In genomic region chr7:126625369-126625768, GRCm38 (mm10) we compare ENCODE assay signal across 9 mouse cellular contexts. TPM values are rescaled to one million over a fixed set of nuclear protein-coding genes. Genes with fewer than 3 reads are reported as not detected.
DNase-seq lines count a peak whose midpoint lies in the region; ATAC-seq and TF ChIP-seq lines count a peak whose summit lies in the region.
"Had no signal": no experiment of that assay in that cellular context is flagged by ENCODE, and none has a peak within 500 bp of the region (broad histone marks: within the 10 kb centered on the region; RNA-seq: fewer than 3 reads in every experiment).

No protein-coding gene starts in this region.

- H3K9me3 ChIP-seq in heart, embryonic 10.5 days: no peaks in the 10 kb centered on the region
- no peaks in the 10 kb centered on the region for H3K9me3 ChIP-seq in liver, embryonic 15.5 days (replicated peaks)

- no peak for TF ChIP-seq POLR2A in brain, embryonic 14.5 days (IDR thresholded peaks at IDR 0.05; ENCODE audit: borderline replicate concordance, extremely low read depth, insufficient read depth, insufficient read length, poor library complexity, severe bottlenecking)

- peak overlapping the region; percentile 28; the same call in 1 of the 2 replicates for H3K4me2 ChIP-seq in liver, embryonic 15.5 days

- no peak overlapping the region; the same call in 1 of the 2 replicates for H3K27ac ChIP-seq in heart, embryonic 10.5 days
- H3K27ac ChIP-seq in liver, embryonic 15.5 days (replicated peaks): no peak overlapping the region

- H3K36me3 ChIP-seq in heart, embryonic 10.5 days: no peaks in the 10 kb centered on the region
- H3K36me3 ChIP-seq in liver, embryonic 15.5 days (replicated peaks): no peaks in the 10 kb centered on the region

- no peak for TF ChIP-seq CTCF in brain, embryonic 14.5 days (IDR thresholded peaks at IDR 0.05; ENCODE audit: borderline replicate concordance, extremely low read depth, insufficient read depth, insufficient read length)

- peak; percentile 75 for ATAC-seq in liver, embryonic 15.5 days (ENCODE audit: insufficient read depth)
- no peak for ATAC-seq in cerebellum, adult (ENCODE audit: insufficient number of reproducible peaks, low FRiP score, low TSS enrichment)

- H3K9ac ChIP-seq in liver, embryonic 15.5 days: no peak overlapping the region

- DNase-seq in heart, adult 11 months: peak; percentile 99
- DNase-seq in heart, embryonic 10.5 days (ENCODE audit: low spot score): no peak
- DNase-seq in brain, embryonic 14.5 days (ENCODE audit: low read depth): peak; percentile 52
- DNase-seq in heart, adult 8-10 months (ENCODE audit: low spot score): peak; percentile 87
- peak; percentile 73 for DNase-seq in kidney, postnatal 10 days
- DNase-seq in right cerebral cortex, adult 2 months (ENCODE audit: low spot score in 2 of 2): peak; percentile 21 to 25

- 0 out of 2 replicates have a peak, but pooled peaks cover 7% of the 10 kb centered on the region for H3K27me3 ChIP-seq in heart, embryonic 10.5 days (ENCODE audit: insufficient read depth, poor library complexity, severe bottlenecking)
- no peaks in the 10 kb centered on the region for H3K27me3 ChIP-seq in liver, embryonic 15.5 days

- WGBS in heart, embryonic 10.5 days: 50% methylated on average over 6 of the region's 6 CpGs
- WGBS in liver, embryonic 15.5 days (ENCODE audit: insufficient replicate concordance): 7% methylated on average over 6 of the region's 6 CpGs

- H3K4me3 ChIP-seq in heart, embryonic 10.5 days: no peak overlapping the region
- H3K4me3 ChIP-seq in liver, embryonic 15.5 days (replicated peaks): no peak overlapping the region; the same call in 1 of the 2 replicates

- H3K4me1 ChIP-seq in heart, embryonic 10.5 days: peaks cover 8% of the 10 kb centered on the region; the same call in 1 of the 2 replicates
- H3K4me1 ChIP-seq in liver, embryonic 15.5 days (replicated peaks): peaks cover 50% of the 10 kb centered on the region

RNA-seq across cellular contexts. Expression of gene Nupr1, which starts 5.3 kb away (rescaled TPM):
- polyA plus RNA-seq in heart, embryonic 10.5 days (2016; fragmentation: Nextera tagmentation; extraction: Ambion mirVana): 0.75 and 1.2 TPM in 2 replicates
- polyA plus RNA-seq in brain, embryonic 14.5 days (2012; rRNA removed): 2.7 and 3.9 TPM in 2 replicates
- 1 to 10 TPM; 3.5 to 5.3 (median 4.7) TPM for total RNA-seq in heart, adult 8-10 months (2022)
- 3.7 and 4.6 TPM in 2 replicates for polyA plus RNA-seq in liver, embryonic 15.5 days (2015; fragmentation: Nextera tagmentation; extraction: Ambion mirVana)

RNA-seq across cellular contexts. Expression of gene Sgf29, which starts 23.7 kb away (rescaled TPM):
- 36.6 and 44.3 TPM in 2 replicates for polyA plus RNA-seq in heart, embryonic 10.5 days (2016; fragmentation: Nextera tagmentation; extraction: Ambion mirVana)
- 61.5 and 70.4 TPM in 2 replicates for polyA plus RNA-seq in brain, embryonic 14.5 days (2012; rRNA removed)
- total RNA-seq in heart, adult 8-10 months (2022): 10 to 100 TPM; 21.6 to 26.2 (median 24.9) TPM
- 29.1 and 31.0 TPM in 2 replicates for polyA plus RNA-seq in liver, embryonic 15.5 days (2015; fragmentation: Nextera tagmentation; extraction: Ambion mirVana)

RNA-seq across cellular contexts. Expression of gene Il27, which starts 30.6 kb away (rescaled TPM):
- polyA plus RNA-seq in heart, embryonic 10.5 days (2016; fragmentation: Nextera tagmentation; extraction: Ambion mirVana): not detected in 2 replicates
- polyA plus RNA-seq in brain, embryonic 14.5 days (2012; rRNA removed): not detected in 2 replicates
- not detected for total RNA-seq in heart, adult 8-10 months (2022)
- polyA plus RNA-seq in liver, embryonic 15.5 days (2015; fragmentation: Nextera tagmentation; extraction: Ambion mirVana): 0.12 and 0.18 TPM in 2 replicates
- total RNA-seq: left cerebral cortex, adult 8-10 months had no signal

RNA-seq across cellular contexts. Expression of gene Cln3, which starts 39.8 kb away (rescaled TPM):
- polyA plus RNA-seq in heart, embryonic 10.5 days (2016; fragmentation: Nextera tagmentation; extraction: Ambion mirVana): 19.8 and 23.3 TPM in 2 replicates
- 45.5 and 64.3 TPM in 2 replicates for polyA plus RNA-seq in brain, embryonic 14.5 days (2012; rRNA removed)
- 10 to 100 TPM; 12.9 to 15.6 (median 14.1) TPM for total RNA-seq in heart, adult 8-10 months (2022)
- 11.9 and 12.6 TPM in 2 replicates for polyA plus RNA-seq in liver, embryonic 15.5 days (2015; fragmentation: Nextera tagmentation; extraction: Ambion mirVana)

RNA-seq across cellular contexts. Expression of gene Apobr, which starts 40.6 kb away (rescaled TPM):
- polyA plus RNA-seq in heart, embryonic 10.5 days (2016; fragmentation: Nextera tagmentation; extraction: Ambion mirVana): 0.18 and 0.23 TPM in 2 replicates
- polyA plus RNA-seq in brain, embryonic 14.5 days (2012; rRNA removed): 0.38 and 0.81 TPM in 2 replicates
- 1 to 10 TPM in 2 of 4 experiments, under 1 TPM in 2; 0.44 to 1.9 (median 0.75) TPM for total RNA-seq in heart, adult 8-10 months (2022)
- 2.3 and 2.5 TPM in 2 replicates for polyA plus RNA-seq in liver, embryonic 15.5 days (2015; fragmentation: Nextera tagmentation; extraction: Ambion mirVana)
